Mouse (Mus musculus): ENCODE measurements at regions not wholly inside any gene's neighbourhood (a gene's known extent, or its start where the extent isn't known, plus 50 kb on each side); places are given as distances from the start of the nearest gene placed in this dataset.

- DNase-seq (ENCODE audit: low read depth, low spot score): no peak
Measured at GRCm38 (mm10) chr5:53381492-53382199, 84.3 kb upstream of the Rbpj start.

GRCm38 (mm10) chr5:53384026-53384425, 81.9 kb upstream of the Rbpj start:
- DNase-seq (ENCODE audit: low read depth, low spot score): no peak

- no peak for DNase-seq (ENCODE audit: low read depth, low spot score)
Measured at GRCm38 (mm10) chr5:53385513-53386148, 80.3 kb upstream of the Rbpj start.

GRCm38 (mm10) chr5:53393571-53393970, 72.4 kb upstream of the Rbpj start:
- peak; percentile 78 for DNase-seq (ENCODE audit: low read depth, low spot score)

GRCm38 (mm10) chr5:53394560-53394959, 71.4 kb upstream of the Rbpj start:
- no peak for DNase-seq (ENCODE audit: low read depth, low spot score)

GRCm38 (mm10) chr5:53398428-53399058, 67.4 kb upstream of the Rbpj start:
- DNase-seq (ENCODE audit: low read depth, low spot score): no peak

- peak; percentile 84 for DNase-seq (ENCODE audit: low read depth, low spot score)
Measured at GRCm38 (mm10) chr5:53401093-53401492, 64.9 kb upstream of the Rbpj start.

- DNase-seq (ENCODE audit: low read depth, low spot score): peak; percentile 67
Measured at GRCm38 (mm10) chr5:53402022-53402421, 63.9 kb upstream of the Rbpj start.

GRCm38 (mm10) chr5:53402619-53403151, 63.3 kb upstream of the Rbpj start:
- DNase-seq (ENCODE audit: low read depth, low spot score): peak; percentile 87

GRCm38 (mm10) chr5:53405929-53406328, 60.0 kb upstream of the Rbpj start:
- DNase-seq (ENCODE audit: low read depth, low spot score): no peak

- DNase-seq (ENCODE audit: low read depth, low spot score): no peak
Measured at GRCm38 (mm10) chr5:53407646-53408045, 58.3 kb upstream of the Rbpj start.

GRCm38 (mm10) chr5:53408235-53408634, 57.7 kb upstream of the Rbpj start:
- DNase-seq (ENCODE audit: low read depth, low spot score): no peak

- DNase-seq (ENCODE audit: low read depth, low spot score): peak; percentile 47
Measured at GRCm38 (mm10) chr5:53409740-53410139, 56.2 kb upstream of the Rbpj start.

- DNase-seq (ENCODE audit: low read depth, low spot score): no peak
Measured at GRCm38 (mm10) chr5:53412391-53413075, 53.4 kb upstream of the Rbpj start.

GRCm38 (mm10) chr5:53413677-53414076, 52.3 kb upstream of the Rbpj start:
- no peak for DNase-seq (ENCODE audit: low read depth, low spot score)

GRCm38 (mm10) chr5:53415472-53415871, 50.5 kb upstream of the Rbpj start:
- no peak for DNase-seq (ENCODE audit: low read depth, low spot score)
